Mouse (Mus musculus) myocyte (in vitro differentiated cells): ENCODE measurements around the gene Myo6. TPM values are rescaled to one million over a fixed set of nuclear protein-coding genes. Genes with fewer than 3 reads are reported as not detected.

Source experiments
- H3K27me3 ChIP-seq: one replicate; pipeline ENCODE4 v1.6.1; 2011; ENCODE audit not compliant: control insufficient read depth, insufficient read depth, insufficient read length
- H3K36me3 ChIP-seq: one replicate; pipeline ENCODE4 v1.6.1; 2011; ENCODE audit not compliant: control insufficient read depth, insufficient read depth
- H3K4me2 ChIP-seq: one replicate; pipeline ENCODE4 v1.6.1; 2011; ENCODE audit warnings: low read depth, control low read depth
- H3K4me3 ChIP-seq: one replicate; pipeline ENCODE4 v1.5.1; 2011; ENCODE audit warnings: mild to moderate bottlenecking, control low read depth, moderate library complexity
- H3K79me2 ChIP-seq: one replicate; pipeline ENCODE4 v1.6.1; 2011; ENCODE audit not compliant: control insufficient read depth, insufficient read depth
- H3ac ChIP-seq: one replicate; pipeline ENCODE4 v1.6.1; 2011; ENCODE audit not compliant: control insufficient read depth, insufficient read length
- CEBPB ChIP-seq: IDR thresholded peaks from 2 replicates; pipeline ENCODE4 v1.6.1; 2011; ENCODE audit warnings: mild to moderate bottlenecking, moderate library complexity; ENCODE audit not compliant: poor library complexity, insufficient read depth, severe bottlenecking
- E2F4 ChIP-seq: IDR thresholded peaks from one replicate; pipeline ENCODE4 v1.6.1; 2011; ENCODE audit warnings: mild to moderate bottlenecking, control low read depth, moderate library complexity; ENCODE audit not compliant: insufficient read depth
- MAX ChIP-seq: IDR thresholded peaks from one replicate; pipeline ENCODE4 v1.6.1; 2011; ENCODE audit warnings: low read depth, mild to moderate bottlenecking, control low read depth
- MYOD1 ChIP-seq, 3 experiments: IDR thresholded peaks; one replicate each; pipeline ENCODE4 v1.6.1; 2011; ENCODE audit warnings: control low read depth in 2 of 3, low read depth in 2 of 3, mild to moderate bottlenecking in 2 of 3, moderate library complexity in 1 of 3; ENCODE audit not compliant: insufficient read length in 2 of 3, control insufficient read depth in 1 of 3
- MYOG ChIP-seq, 3 experiments: IDR thresholded peaks; one replicate each; pipeline ENCODE4 v1.6.1; 2011; ENCODE audit warnings: control low read depth in 2 of 3, low read depth in 2 of 3, mild to moderate bottlenecking in 2 of 3; ENCODE audit not compliant: insufficient read length in 2 of 3, control insufficient read depth in 1 of 3, insufficient read depth in 1 of 3
- POLR2A ChIP-seq: IDR thresholded peaks from one replicate; pipeline ENCODE4 v1.6.1; 2011; ENCODE audit warnings: low read depth, mild to moderate bottlenecking, control low read depth, moderate library complexity; ENCODE audit not compliant: insufficient read length
- POLR2AphosphoS2 ChIP-seq: IDR thresholded peaks from one replicate; pipeline ENCODE4 v1.6.1; 2011; ENCODE audit warnings: low read depth, control low read depth; ENCODE audit not compliant: insufficient read length
- REST ChIP-seq: IDR thresholded peaks from one replicate; pipeline ENCODE4 v1.6.1; 2011; ENCODE audit warnings: mild to moderate bottlenecking, control low read depth, moderate library complexity; ENCODE audit not compliant: insufficient read depth, insufficient read length
- SRF ChIP-seq: IDR thresholded peaks from one replicate; pipeline ENCODE4 v1.6.1; 2011; ENCODE audit warnings: low read depth; ENCODE audit not compliant: control insufficient read depth, insufficient read length
- TCF12 ChIP-seq: IDR thresholded peaks from one replicate; pipeline ENCODE4 v1.6.1; 2011; ENCODE audit warnings: mild to moderate bottlenecking, control low read depth; ENCODE audit not compliant: poor library complexity, insufficient read depth, severe bottlenecking
- TCF3 ChIP-seq: IDR thresholded peaks from one replicate; pipeline ENCODE4 v1.6.1; 2011; ENCODE audit warnings: low read depth, control low read depth; ENCODE audit not compliant: insufficient read length
- USF1 ChIP-seq: IDR thresholded peaks from one replicate; pipeline ENCODE4 v1.6.1; 2011; ENCODE audit warnings: low read depth, mild to moderate bottlenecking, control low read depth, moderate library complexity
- polyA plus RNA-seq: library from polyadenylated mRNA; unstranded; fragments of >200 nt; fragmentation: generic; extraction: Trizol; gene quantifications from one replicate; pipeline ENCODE4 v1.2.1, GENCODE M21; 2012; ENCODE audit warnings: missing spikeins

The Myo6 gene
- polyA plus RNA-seq, 1 experiment = 4.1 TPM

DNA sequence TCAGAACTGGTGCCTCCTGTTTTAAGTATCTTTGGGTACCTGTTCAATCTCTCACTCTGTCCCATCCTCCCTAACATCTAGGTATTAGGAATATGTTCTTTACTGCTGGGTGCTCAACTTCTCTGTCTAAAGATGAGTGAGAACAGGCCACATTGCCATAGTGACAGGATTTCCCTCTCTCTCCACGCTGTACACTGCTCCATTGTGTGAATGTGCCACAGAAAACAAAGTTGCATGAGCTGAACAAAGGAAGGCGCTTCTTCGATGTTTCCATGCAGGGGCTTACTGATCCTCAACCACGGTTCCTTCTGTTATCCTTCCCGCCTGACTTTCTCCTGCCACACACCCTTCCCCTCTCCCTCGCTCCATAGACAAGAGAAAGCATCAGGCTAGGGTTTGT is 32.4 kb downstream of the Myo6 start:
- H3K79me2 ChIP-seq = no peaks in the 10 kb centered on the region
- no peak overlapping the region for H3ac ChIP-seq
- TF ChIP-seq MAX (no peak), E2F4 (no peak), MYOG (IDR thresholded peaks at IDR 0.05; ENCODE audit: control insufficient read depth in 1 of 3, insufficient read depth in 1 of 3, insufficient read length in 2 of 3, low read depth in 2 of 3) (no peak), POLR2A (no peak), REST (no peak), TCF3 (no peak), TCF12 (no peak), POLR2AphosphoS2 (no peak), CEBPB (no peak), SRF (no peak), MYOD1 (IDR thresholded peaks at IDR 0.05; ENCODE audit: control insufficient read depth in 1 of 3, insufficient read length in 2 of 3, low read depth in 2 of 3) (no peak), USF1 (no peak)
- H3K4me2 ChIP-seq = no peak overlapping the region
- H3K27me3 ChIP-seq = no peaks in the 10 kb centered on the region
- H3K36me3 ChIP-seq = no peaks in the 10 kb centered on the region
- H3K4me3 ChIP-seq = no peak overlapping the region

DNA sequence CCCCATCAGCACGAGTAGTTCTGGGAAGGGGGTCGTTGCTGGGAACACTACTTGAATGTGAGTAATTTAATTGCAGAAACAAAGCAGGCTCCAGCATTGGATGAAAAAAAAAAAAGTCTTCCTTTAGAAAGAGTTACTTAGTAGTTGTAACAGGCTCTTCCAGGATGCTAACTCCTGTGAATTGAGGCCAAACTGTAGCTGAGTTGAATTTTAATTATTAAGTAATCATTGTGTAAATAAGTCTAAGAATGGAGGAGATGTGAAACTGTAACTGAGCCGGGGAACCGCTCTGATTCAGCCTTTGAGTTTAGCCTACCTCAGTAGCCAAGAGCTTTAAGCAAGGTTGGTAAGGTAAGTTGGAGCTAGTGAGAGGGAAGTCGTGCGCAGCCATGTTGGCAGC is 36.0 kb downstream of the Myo6 start:
- Histone ChIP-seq H3K27me3 (no peaks in the 10 kb centered on the region), H3K36me3 (no peaks in the 10 kb centered on the region), H3K4me3 (no peak overlapping the region), H3K4me2 (no peak overlapping the region), H3ac (no peak overlapping the region), H3K79me2 (no peaks in the 10 kb centered on the region)
- no peak for TF ChIP-seq MYOD1 (IDR thresholded peaks at IDR 0.05; ENCODE audit: control insufficient read depth in 1 of 3, insufficient read length in 2 of 3, low read depth in 2 of 3)
- no peak for TF ChIP-seq POLR2AphosphoS2
- TF ChIP-seq REST = no peak
- TF ChIP-seq POLR2A = no peak
- no peak for TF ChIP-seq MYOG (IDR thresholded peaks at IDR 0.05; ENCODE audit: control insufficient read depth in 1 of 3, insufficient read depth in 1 of 3, insufficient read length in 2 of 3, low read depth in 2 of 3)
- TF ChIP-seq USF1 = no peak
- TF ChIP-seq E2F4 = no peak
- TF ChIP-seq MAX = no peak
- TF ChIP-seq TCF12 = no peak
- TF ChIP-seq SRF = no peak
- no peak for TF ChIP-seq TCF3
- no peak for TF ChIP-seq CEBPB

GRCm38 (mm10) chr9:80202374-80203060 is 37.7 kb downstream of the Myo6 start:
- no peaks in the 10 kb centered on the region for H3K27me3 ChIP-seq
- no peak overlapping the region for H3ac ChIP-seq
- no peaks in the 10 kb centered on the region for H3K79me2 ChIP-seq
- H3K4me3 ChIP-seq = no peak overlapping the region
- TF ChIP-seq TCF12 (no peak), REST (no peak), TCF3 (no peak), POLR2AphosphoS2 (no peak), MYOD1 (IDR thresholded peaks at IDR 0.05; ENCODE audit: control insufficient read depth in 1 of 3, insufficient read length in 2 of 3, low read depth in 2 of 3) (no peak), USF1 (no peak), MYOG (IDR thresholded peaks at IDR 0.05; ENCODE audit: control insufficient read depth in 1 of 3, insufficient read depth in 1 of 3, insufficient read length in 2 of 3, low read depth in 2 of 3) (no peak), E2F4 (no peak), MAX (no peak), SRF (no peak), CEBPB (no peak), POLR2A (no peak)
- H3K36me3 ChIP-seq = no peaks in the 10 kb centered on the region
- peak overlapping the region; percentile 30 for H3K4me2 ChIP-seq

DNA sequence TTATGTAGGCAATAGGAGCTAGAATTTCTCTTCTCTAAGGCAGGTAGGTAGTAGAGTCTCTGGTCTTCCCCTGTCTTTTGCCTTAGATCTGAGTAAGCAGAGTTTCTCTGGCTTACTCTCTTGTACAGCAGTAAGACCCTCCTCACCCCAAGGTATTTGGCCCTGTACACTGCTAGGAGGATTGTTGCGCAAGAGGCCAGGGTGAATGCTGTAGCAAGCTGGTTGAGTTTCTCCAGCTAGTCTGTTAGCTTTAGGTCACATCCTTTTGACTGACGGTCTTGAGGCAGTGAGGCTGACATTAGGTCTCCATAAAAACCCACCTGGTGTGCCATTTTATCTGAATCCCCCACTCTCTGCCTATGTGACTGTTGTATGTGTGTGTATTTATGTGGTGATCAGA is 43.9 kb downstream of the Myo6 start:
- no peaks in the 10 kb centered on the region for H3K27me3 ChIP-seq
- H3K4me3 ChIP-seq = no peak overlapping the region
- no peak overlapping the region for H3ac ChIP-seq
- H3K36me3 ChIP-seq = no peaks in the 10 kb centered on the region
- H3K4me2 ChIP-seq = no peak overlapping the region
- H3K79me2 ChIP-seq = no peaks in the 10 kb centered on the region
- TF ChIP-seq TCF3 (no peak), TCF12 (no peak), E2F4 (no peak), USF1 (no peak), REST (no peak), CEBPB (no peak), MAX (no peak), POLR2AphosphoS2 (no peak), SRF (no peak), MYOD1 (IDR thresholded peaks at IDR 0.05; ENCODE audit: control insufficient read depth in 1 of 3, insufficient read length in 2 of 3, low read depth in 2 of 3) (no peak)
